Mouse (Mus musculus): Measurements from ENCODE around the gene Ankmy2. TPM values are rescaled to one million over a fixed set of nuclear protein-coding genes. Genes with fewer than 3 reads are reported as not detected.

The Ankmy2 gene
- total RNA-seq, 2 experiments from 2014 or later: 54.8 to 55.7 TPM

- DNase-seq (ENCODE audit: extremely low spot score in 1 of 2, low spot score in 1 of 2): no peak
Observed at GRCm38 (mm10) chr12:36241171-36241570, 84.3 kb downstream of the Ankmy2 start.

Other genes starting within 250 kb of the Ankmy2 start
- not detected for gene Agr3, start 231.5 kb upstream of the Ankmy2 start, total RNA-seq (2021)
- gene Agr2, start 164.2 kb upstream of the Ankmy2 start, total RNA-seq (2021): not detected
- 100 to 1,000 TPM; 286 to 292 TPM for gene Tspan13, start 114.6 kb upstream of the Ankmy2 start, total RNA-seq (2021)
- gene Bzw2, start 966 bp downstream of the Ankmy2 start, total RNA-seq (2021): 10 to 100 TPM; 60.1 to 75.7 TPM
- gene Lrrc72, start 96.3 kb downstream of the Ankmy2 start, total RNA-seq (2021): not detected
- 1 to 10 TPM; 3.4 to 3.5 TPM for gene Sostdc1, start 157.0 kb downstream of the Ankmy2 start, total RNA-seq (2021)
- gene Ispd, start 224.3 kb downstream of the Ankmy2 start, total RNA-seq (2021): 10 to 100 TPM; 11.7 to 13.8 TPM
- gene D630036H23Rik, start 225.1 kb downstream of the Ankmy2 start, total RNA-seq (2021): 1 to 10 TPM; 2.4 TPM

Data from layer of hippocampus, postnatal 25 days (tissue).